Mouse (Mus musculus) cortical plate, adult 2 months (tissue): ENCODE results near the gene Adh7.

ENCODE experiments used
- CTCF ChIP-seq: fragments of 200-500 bp; IDR thresholded peaks from 2 replicates; pipeline ENCODE4 v1.5.1; 2011; ENCODE audit warnings: mild to moderate bottlenecking, control low read depth, low read length; ENCODE audit not compliant: insufficient read depth; ENCODE audit errors: extremely low read depth
- POLR2A ChIP-seq: fragments of 200-500 bp; IDR thresholded peaks from 2 replicates; pipeline ENCODE4 v1.6.1; 2011; ENCODE audit warnings: mild to moderate bottlenecking, low read length, control low read depth; ENCODE audit not compliant: insufficient read depth; ENCODE audit errors: extremely low read depth

- no peak for TF ChIP-seq POLR2A
- no peak for TF ChIP-seq CTCF
Observed at GRCm38 (mm10) chr3:138248746-138249145, 31.2 kb downstream of the Adh7 start.
